8 mouse cellular contexts compared by ENCODE assay signal in genomic region chr15:59173452-59174245, GRCm38 (mm10).
DNase-seq lines count a peak whose midpoint lies in the region; ATAC-seq lines count a peak whose summit lies in the region.
"Had no signal": no experiment of that assay in that cellular context is flagged by ENCODE, and none has a peak within 500 bp of the region (broad histone marks: within the 10 kb centered on the region; RNA-seq: fewer than 3 reads in every experiment).

No protein-coding gene starts in this region.

- DNase-seq in lung, adult 18-20 months, result no peak
- no peak for DNase-seq in forebrain, embryonic 14.5 days (ENCODE audit: low spot score)
- no peak for DNase-seq in thymus, postnatal 10 days (ENCODE audit: low spot score in 2 of 2)
- no peak for DNase-seq in spleen, postnatal 10 days (ENCODE audit: low spot score in 2 of 2)

- no peak overlapping the region for H3K9ac ChIP-seq in lung, embryonic 16.5 days (ENCODE audit: low read length)
- H3K9ac ChIP-seq in forebrain, embryonic 14.5 days (ENCODE audit: low read length), result no peak overlapping the region
- no peak overlapping the region for H3K9ac ChIP-seq in hindbrain, embryonic 16.5 days (ENCODE audit: low read depth, low read length)
- H3K9ac ChIP-seq in neural tube, embryonic 15.5 days (replicated peaks), result no peak overlapping the region
- H3K9ac ChIP-seq: embryonic facial prominence, embryonic 12.5 days had no signal

- H3K36me3 ChIP-seq in lung, embryonic 16.5 days (ENCODE audit: control insufficient read depth, insufficient read depth, low read length), result no peaks in the 10 kb centered on the region
- H3K36me3 ChIP-seq in forebrain, embryonic 14.5 days (ENCODE audit: control insufficient read depth, insufficient read depth, low read length), result no peaks in the 10 kb centered on the region
- H3K36me3 ChIP-seq in hindbrain, embryonic 16.5 days (ENCODE audit: control insufficient read depth, insufficient read depth, low read length), result no peaks in the 10 kb centered on the region
- H3K36me3 ChIP-seq in neural tube, embryonic 15.5 days, result no peaks in the 10 kb centered on the region
- H3K36me3 ChIP-seq: embryonic facial prominence, embryonic 12.5 days had no signal

- no peak overlapping the region for H3K4me3 ChIP-seq in lung, embryonic 16.5 days (ENCODE audit: low read length)
- H3K4me3 ChIP-seq in forebrain, embryonic 14.5 days (ENCODE audit: low read depth, low read length), result no peak overlapping the region
- no peak overlapping the region for H3K4me3 ChIP-seq in hindbrain, embryonic 16.5 days (ENCODE audit: low read length)
- no peak overlapping the region for H3K4me3 ChIP-seq in neural tube, embryonic 15.5 days (replicated peaks)
- H3K4me3 ChIP-seq: embryonic facial prominence, embryonic 12.5 days had no signal

- WGBS in lung, embryonic 16.5 days, result 66% methylated on average over 21 of the region's 21 CpGs
- 72% methylated on average over 21 of the region's 21 CpGs for WGBS in forebrain, embryonic 14.5 days
- WGBS in hindbrain, embryonic 16.5 days, result 69% methylated on average over 21 of the region's 21 CpGs
- WGBS in neural tube, embryonic 15.5 days, result 71% methylated on average over 21 of the region's 21 CpGs

- peak; percentile 61; the same call in 1 of the 2 replicates for ATAC-seq in lung, embryonic 16.5 days (ENCODE audit: low read depth)
- peak; percentile 70 for ATAC-seq in forebrain, embryonic 14.5 days
- peak; percentile 69 for ATAC-seq in hindbrain, embryonic 16.5 days
- ATAC-seq in neural tube, embryonic 15.5 days (ENCODE audit: low FRiP score), result no peak; the same call in 1 of the 2 replicates

- H3K9me3 ChIP-seq in lung, embryonic 16.5 days (ENCODE audit: control insufficient read depth, low read length), result no peaks in the 10 kb centered on the region
- H3K9me3 ChIP-seq in forebrain, embryonic 14.5 days (replicated peaks; ENCODE audit: control insufficient read depth, low read length), result no peaks in the 10 kb centered on the region
- H3K9me3 ChIP-seq in hindbrain, embryonic 16.5 days (ENCODE audit: control insufficient read depth, low read length), result no peaks in the 10 kb centered on the region
- H3K9me3 ChIP-seq in neural tube, embryonic 15.5 days (replicated peaks), result no peaks in the 10 kb centered on the region
- H3K9me3 ChIP-seq: embryonic facial prominence, embryonic 12.5 days had no signal

- peak overlapping the region; percentile 80 for H3K27ac ChIP-seq in lung, embryonic 16.5 days (ENCODE audit: low read length)
- H3K27ac ChIP-seq in forebrain, embryonic 14.5 days (ENCODE audit: low read depth, low read length), result peak overlapping the region; percentile 44
- peak overlapping the region; percentile 1; the same call in 1 of the 2 replicates for H3K27ac ChIP-seq in hindbrain, embryonic 16.5 days (ENCODE audit: low read depth, low read length)
- peak overlapping the region; percentile 43; the same call in 1 of the 2 replicates for H3K27ac ChIP-seq in neural tube, embryonic 15.5 days (replicated peaks)
- H3K27ac ChIP-seq: embryonic facial prominence, embryonic 12.5 days had no signal

- no peak overlapping the region for H3K4me2 ChIP-seq in lung, embryonic 16.5 days (ENCODE audit: low read depth, low read length)
- no peak overlapping the region for H3K4me2 ChIP-seq in forebrain, embryonic 14.5 days (ENCODE audit: low read length)
- H3K4me2 ChIP-seq in hindbrain, embryonic 16.5 days (ENCODE audit: low read length), result no peak overlapping the region
- H3K4me2 ChIP-seq in neural tube, embryonic 15.5 days, result no peak overlapping the region
- H3K4me2 ChIP-seq: embryonic facial prominence, embryonic 12.5 days had no signal

- no peaks in the 10 kb centered on the region for H3K27me3 ChIP-seq in lung, embryonic 16.5 days (ENCODE audit: control insufficient read depth, insufficient read depth, low read depth, low read length)
- H3K27me3 ChIP-seq in forebrain, embryonic 14.5 days (replicated peaks; ENCODE audit: control insufficient read depth, insufficient read depth, low read length), result no peaks in the 10 kb centered on the region
- no peaks in the 10 kb centered on the region for H3K27me3 ChIP-seq in hindbrain, embryonic 16.5 days (replicated peaks; ENCODE audit: control insufficient read depth, insufficient read depth, low read length)
- H3K27me3 ChIP-seq in neural tube, embryonic 15.5 days (replicated peaks), result no peaks in the 10 kb centered on the region
- H3K27me3 ChIP-seq: embryonic facial prominence, embryonic 12.5 days had no signal

- peaks cover 26% of the 10 kb centered on the region for H3K4me1 ChIP-seq in lung, embryonic 16.5 days (replicated peaks; ENCODE audit: control insufficient read depth, insufficient read depth, low read length)
- peaks cover 12% of the 10 kb centered on the region for H3K4me1 ChIP-seq in forebrain, embryonic 14.5 days (ENCODE audit: control insufficient read depth, insufficient read depth, low read length)
- H3K4me1 ChIP-seq in hindbrain, embryonic 16.5 days (ENCODE audit: control insufficient read depth, insufficient read depth, low read depth, low read length), result no peaks in the 10 kb centered on the region
- H3K4me1 ChIP-seq in neural tube, embryonic 15.5 days, result peaks cover 6% of the 10 kb centered on the region; the same call in 1 of the 2 replicates
- H3K4me1 ChIP-seq: embryonic facial prominence, embryonic 12.5 days had no signal

Comparison
In these comparisons a context has a peak if more than half of its experiments do, and no peak if none do; other contexts are left out.
1. H3K27ac ChIP-seq: peak in every context shown above with its lines; median percentile 80 in lung, embryonic 16.5 days; 44 in forebrain, embryonic 14.5 days; 43 in neural tube, embryonic 15.5 days; 1 in hindbrain, embryonic 16.5 days.